Mouse (Mus musculus) hindbrain, embryonic 13.5 days (tissue): ENCODE data around the gene Slc6a16. TPM values are rescaled to one million over a fixed set of nuclear protein-coding genes. Genes with fewer than 3 reads are reported as not detected.
A peak's percentile ranks its signal among the peaks of the same experiment; 100 is the strongest.

ENCODE experiments used
- ATAC-seq: fragments of 200-750 bp; cut with Nextera tagmentation; 2 replicates; pipeline ENCODE4 v1.8.0; 2017; ENCODE audit warnings: moderate TSS enrichment; ENCODE audit not compliant: low FRiP score
- H3K27ac ChIP-seq: fragments of 300-500 bp; sonication (generic); 2 replicates; pipeline ENCODE4 v1.5.1; 2015; ENCODE audit warnings: inconsistent platforms, mild to moderate bottlenecking, moderate library complexity
- H3K27me3 ChIP-seq: fragments of 300-500 bp; sonication (generic); 2 replicates; pipeline ENCODE4 v1.6.1; 2015; ENCODE audit warnings: mild to moderate bottlenecking, inconsistent platforms
- H3K36me3 ChIP-seq: fragments of 300-500 bp; sonication (generic); 2 replicates; pipeline ENCODE4 v1.6.1; 2015; ENCODE audit warnings: mild to moderate bottlenecking, inconsistent platforms
- H3K4me1 ChIP-seq: fragments of 300-500 bp; sonication (generic); replicated peaks from 2 replicates; pipeline ENCODE4 v1.6.1; 2015; ENCODE audit warnings: inconsistent platforms
- H3K4me2 ChIP-seq: fragments of 300-500 bp; sonication (generic); 2 replicates; pipeline ENCODE4 v1.6.1; 2015; ENCODE audit warnings: inconsistent platforms, mild to moderate bottlenecking, moderate library complexity
- H3K4me3 ChIP-seq: fragments of 300-500 bp; sonication (generic); 2 replicates; pipeline ENCODE4 v1.5.1; 2015; ENCODE audit warnings: mild to moderate bottlenecking, inconsistent platforms
- H3K9ac ChIP-seq: fragments of 300-500 bp; sonication (generic); 2 replicates; pipeline ENCODE4 v1.6.1; 2015; ENCODE audit warnings: mild to moderate bottlenecking, inconsistent platforms
- H3K9me3 ChIP-seq: fragments of 300-500 bp; sonication (generic); 2 replicates; pipeline ENCODE4 v1.6.1; 2016; ENCODE audit warnings: inconsistent platforms
- WGBS: fragments of 180-500 bp; shearing (Covaris S2); methylation state at CpG from one replicate; pipeline ENCODE4 v1.1.7; 2015; 5-methylcytosine and 5-hydroxymethylcytosine counted together
- polyA plus RNA-seq: library from polyadenylated mRNA; unstranded; fragments of >200 nt; fragmentation: Nextera tagmentation; extraction: Ambion mirVana; gene quantifications from 2 replicates; pipeline ENCODE4 v1.2.1, GENCODE M21; 2015

Gene Slc6a16
- polyA plus RNA-seq, 1 experiment from 2014 or later, result 0.38 TPM

- H3K36me3 ChIP-seq, result no peaks in the 10 kb centered on the region
- no peak overlapping the region for H3K4me2 ChIP-seq
- no peak for ATAC-seq
- H3K4me1 ChIP-seq, result 0 out of 2 replicates have a peak, but pooled peaks cover 4% of the 10 kb centered on the region
- peaks cover 19% of the 10 kb centered on the region for H3K27me3 ChIP-seq
- WGBS, result 74% methylated on average over 3 of the region's 3 CpGs
- H3K9ac ChIP-seq, result no peak overlapping the region
- no peak overlapping the region for H3K27ac ChIP-seq
- no peaks in the 10 kb centered on the region for H3K9me3 ChIP-seq
- no peak overlapping the region for H3K4me3 ChIP-seq
Measured at GRCm38 (mm10) chr7:45264348-45264747, 23.5 kb downstream of the Slc6a16 start.

- Histone ChIP-seq H3K36me3 (no peaks in the 10 kb centered on the region), H3K9ac (no peak overlapping the region), H3K4me1 (0 out of 2 replicates have a peak, but pooled peaks cover 4% of the 10 kb centered on the region), H3K27me3 (peaks cover 11% of the 10 kb centered on the region; the same call in 1 of the 2 replicates), H3K9me3 (no peaks in the 10 kb centered on the region), H3K4me2 (no peak overlapping the region), H3K4me3 (no peak overlapping the region), H3K27ac (no peak overlapping the region)
- ATAC-seq, result no peak
- WGBS, result 79% methylated on average over 1 of the region's 1 CpGs
Measured at GRCm38 (mm10) chr7:45265518-45265917, 24.6 kb downstream of the Slc6a16 start.

- 65% methylated on average over 10 of the region's 10 CpGs for WGBS
- ATAC-seq, result no peak
Measured at GRCm38 (mm10) chr7:45272786-45273412, 32.0 kb downstream of the Slc6a16 start.

GRCm38 (mm10) chr7:45273672-45274071 lies 32.8 kb downstream of the Slc6a16 start:
- Histone ChIP-seq H3K4me3 (no peak overlapping the region), H3K9me3 (no peaks in the 10 kb centered on the region), H3K36me3 (no peaks in the 10 kb centered on the region), H3K27ac (no peak overlapping the region), H3K4me2 (no peak overlapping the region), H3K27me3 (peaks cover 8% of the 10 kb centered on the region), H3K4me1 (peaks cover 4% of the 10 kb centered on the region; the same call in 1 of the 2 replicates), H3K9ac (no peak overlapping the region)
- no peak for ATAC-seq
- 88% methylated on average over 8 of the region's 8 CpGs for WGBS

More at GRCm38 (mm10) chr7:45272786-45273412, 32.0 kb downstream of the Slc6a16 start:
- Histone ChIP-seq H3K9me3 (no peaks in the 10 kb centered on the region), H3K4me3 (no peak overlapping the region), H3K9ac (no peak overlapping the region), H3K36me3 (no peaks in the 10 kb centered on the region), H3K27ac (no peak overlapping the region), H3K4me2 (no peak overlapping the region), H3K27me3 (peaks cover 14% of the 10 kb centered on the region), H3K4me1 (peaks cover 6% of the 10 kb centered on the region; the same call in 1 of the 2 replicates)

- Histone ChIP-seq H3K4me2 (peak within 1 kb of the TSS; percentile 50), H3K9ac (no peak within 1 kb of the TSS), H3K36me3 (no peaks in the 10 kb centered on the region), H3K4me3 (peak within 1 kb of the TSS; percentile 35), H3K27ac (no peak within 1 kb of the TSS), H3K4me1 (peaks cover 4% of the 10 kb centered on the region; the same call in 1 of the 2 replicates), H3K27me3 (peaks cover 14% of the 10 kb centered on the region), H3K9me3 (no peaks in the 10 kb centered on the region)
- no peak for ATAC-seq
- WGBS, result 9% methylated on average over 40 of the region's 44 CpGs
Measured at GRCm38 (mm10) chr7:45277136-45277760, 36.4 kb downstream of the Slc6a16 start, which contains the start of gene Slc6a21. Slc6a21 (plus strand) TSS chr7:45277513.

- Histone ChIP-seq H3K4me2 (no peak overlapping the region), H3K9ac (no peak overlapping the region), H3K4me1 (no peaks in the 10 kb centered on the region), H3K36me3 (no peaks in the 10 kb centered on the region), H3K27me3 (no peaks in the 10 kb centered on the region), H3K9me3 (no peaks in the 10 kb centered on the region), H3K27ac (no peak overlapping the region), H3K4me3 (no peak overlapping the region)
- WGBS, result 86% methylated on average over 13 of the region's 13 CpGs
- ATAC-seq, result no peak
Measured at GRCm38 (mm10) chr7:45286486-45286885, 45.6 kb downstream of the Slc6a16 start.

GRCm38 (mm10) chr7:45296626-45297025 lies 55.7 kb downstream of the Slc6a16 start:
- Histone ChIP-seq H3K27me3 (0 out of 2 replicates have a peak, but pooled peaks cover 5% of the 10 kb centered on the region), H3K9ac (peak overlapping the region; percentile 46; the same call in 1 of the 2 replicates), H3K4me2 (no peak overlapping the region), H3K9me3 (no peaks in the 10 kb centered on the region), H3K36me3 (no peaks in the 10 kb centered on the region), H3K27ac (no peak overlapping the region), H3K4me3 (no peak overlapping the region), H3K4me1 (peaks cover 9% of the 10 kb centered on the region; the same call in 1 of the 2 replicates)
- ATAC-seq, result no peak
- WGBS, result 75% methylated on average over 1 of the region's 1 CpGs

GRCm38 (mm10) chr7:45297563-45297962 lies 56.7 kb downstream of the Slc6a16 start:
- no peak overlapping the region for H3K27ac ChIP-seq
- peaks cover 9% of the 10 kb centered on the region; the same call in 1 of the 2 replicates for H3K4me1 ChIP-seq
- no peaks in the 10 kb centered on the region for H3K36me3 ChIP-seq
- no peak for ATAC-seq
- H3K4me2 ChIP-seq, result no peak overlapping the region
- no peaks in the 10 kb centered on the region for H3K9me3 ChIP-seq
- 71% methylated on average over 3 of the region's 3 CpGs for WGBS
- H3K9ac ChIP-seq, result no peak overlapping the region
- H3K4me3 ChIP-seq, result no peak overlapping the region
- H3K27me3 ChIP-seq, result 0 out of 2 replicates have a peak, but pooled peaks cover 5% of the 10 kb centered on the region

- WGBS, result 17% methylated on average over 5 of the region's 5 CpGs
- peaks cover 19% of the 10 kb centered on the region for H3K4me1 ChIP-seq
- H3K27me3 ChIP-seq, result 0 out of 2 replicates have a peak, but pooled peaks cover 5% of the 10 kb centered on the region
- H3K4me2 ChIP-seq, result no peak overlapping the region
- ATAC-seq, result peak; percentile 86
- H3K4me3 ChIP-seq, result no peak overlapping the region
- H3K9me3 ChIP-seq, result no peaks in the 10 kb centered on the region
- H3K9ac ChIP-seq, result no peak overlapping the region
- H3K36me3 ChIP-seq, result no peaks in the 10 kb centered on the region
- H3K27ac ChIP-seq, result no peak overlapping the region
Measured at GRCm38 (mm10) chr7:45299752-45300151, 58.9 kb downstream of the Slc6a16 start.

- Histone ChIP-seq H3K4me3 (no peak overlapping the region), H3K9me3 (no peaks in the 10 kb centered on the region), H3K27me3 (0 out of 2 replicates have a peak, but pooled peaks cover 5% of the 10 kb centered on the region), H3K9ac (peak overlapping the region; percentile 29; the same call in 1 of the 2 replicates), H3K36me3 (no peaks in the 10 kb centered on the region), H3K4me2 (0 out of 2 replicates have a peak overlapping the region, but pooled peaks have one; percentile 9), H3K27ac (no peak overlapping the region), H3K4me1 (peaks cover 25% of the 10 kb centered on the region)
- ATAC-seq, result no peak
- 18% methylated on average over 6 of the region's 6 CpGs for whole genome bisulfite sequencing
Measured at GRCm38 (mm10) chr7:45300270-45300669, 59.4 kb downstream of the Slc6a16 start.

- no peak overlapping the region for H3K4me2 ChIP-seq
- peaks cover 25% of the 10 kb centered on the region for H3K4me1 ChIP-seq
- no peak overlapping the region for H3K27ac ChIP-seq
- H3K36me3 ChIP-seq, result no peaks in the 10 kb centered on the region
- no peak overlapping the region for H3K9ac ChIP-seq
- H3K4me3 ChIP-seq, result no peak overlapping the region
- WGBS, result 67% methylated on average over 8 of the region's 8 CpGs
- no peaks in the 10 kb centered on the region for H3K9me3 ChIP-seq
- H3K27me3 ChIP-seq, result 0 out of 2 replicates have a peak, but pooled peaks cover 7% of the 10 kb centered on the region
- no peak for ATAC-seq
Measured at GRCm38 (mm10) chr7:45302626-45303025, 61.7 kb downstream of the Slc6a16 start.

GRCm38 (mm10) chr7:45304869-45305268 lies 64.0 kb downstream of the Slc6a16 start:
- Histone ChIP-seq H3K4me3 (peak overlapping the region; percentile 23), H3K4me1 (peaks cover 34% of the 10 kb centered on the region), H3K4me2 (peak overlapping the region; percentile 49), H3K27ac (no peak overlapping the region), H3K27me3 (0 out of 2 replicates have a peak, but pooled peaks cover 7% of the 10 kb centered on the region), H3K9ac (peak overlapping the region; percentile 55), H3K36me3 (no peaks in the 10 kb centered on the region), H3K9me3 (no peaks in the 10 kb centered on the region)
- 18% methylated on average over 11 of the region's 13 CpGs for WGBS
- no peak for ATAC-seq
